Mouse (Mus musculus): Measurements from ENCODE around the gene Banf2. TPM values are rescaled to one million over a fixed set of nuclear protein-coding genes. Genes with fewer than 3 reads are reported as not detected.

Gene Banf2
- total and polyA plus RNA-seq, 2 experiments, result not detected

DNA sequence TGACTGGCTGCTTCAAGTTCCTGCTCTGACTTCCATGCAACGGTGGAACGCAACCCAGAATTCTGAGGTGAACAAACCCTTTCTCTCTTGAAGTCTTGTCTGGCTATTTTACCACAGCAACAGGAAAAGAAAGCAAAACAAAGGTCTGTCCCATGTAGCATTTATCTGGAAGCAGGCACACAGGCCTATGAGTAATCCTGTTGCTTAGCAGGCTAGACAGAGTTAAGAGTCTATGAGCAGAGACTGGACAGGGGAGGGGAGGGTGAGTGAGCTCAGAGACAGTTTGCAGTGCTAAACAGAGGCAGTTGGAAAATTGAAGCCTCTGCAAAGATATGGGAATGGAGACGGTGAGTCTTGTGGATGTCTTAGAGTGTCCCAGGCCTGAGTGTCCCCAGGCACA is 75.5 kb downstream of the Banf2 start:
- H3K27ac ChIP-seq (replicated peaks; ENCODE audit: insufficient read depth, low read depth, low read length), result no peak overlapping the region
- no peak overlapping the region for H3K4me3 ChIP-seq (ENCODE audit: insufficient read depth, low read depth, low read length)
- H3K79me2 ChIP-seq (ENCODE audit: control insufficient read depth, insufficient read depth, low read length), result no peaks in the 10 kb centered on the region
- DNase-seq (ENCODE audit: extremely low read depth, low read depth, low spot score), result no peak
- 91% methylated on average over 3 of the region's 3 CpGs for WGBS
- no peaks in the 10 kb centered on the region for H3K36me3 ChIP-seq (ENCODE audit: control insufficient read depth, insufficient read depth, low read length)
- no peak overlapping the region for H3K9ac ChIP-seq (ENCODE audit: low read depth, low read length)
- TF ChIP-seq POLR2A (IDR thresholded peaks at IDR 0.05; ENCODE audit: extremely low read depth, insufficient read depth, low read length) (no peak), CTCF (IDR thresholded peaks at IDR 0.05; ENCODE audit: low read depth, low read length) (no peak)
- no peaks in the 10 kb centered on the region for H3K4me1 ChIP-seq (ENCODE audit: control insufficient read depth, insufficient read depth, low read length)
- H3K27me3 ChIP-seq (ENCODE audit: control insufficient read depth, insufficient read depth, low read length), result no peaks in the 10 kb centered on the region

DNA sequence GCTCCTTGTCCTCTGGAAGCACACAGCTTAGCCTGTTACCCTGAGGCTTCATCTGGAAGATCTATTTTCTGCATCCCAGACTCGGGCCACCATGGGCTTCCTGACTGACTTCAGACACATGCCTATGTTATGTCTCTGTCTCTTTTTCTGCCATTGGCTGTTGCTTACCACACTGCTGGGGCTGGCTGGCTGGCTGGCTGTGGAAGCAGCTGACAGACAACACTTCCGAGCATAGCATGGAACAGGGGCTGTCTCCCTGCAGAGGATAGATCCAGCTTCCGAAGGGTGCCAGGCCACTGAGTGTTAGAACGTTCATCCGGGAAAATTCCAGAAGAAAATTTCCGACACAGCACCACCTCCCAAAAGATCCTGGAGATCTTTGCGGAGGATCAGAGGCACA is 79.1 kb downstream of the Banf2 start:
- Histone ChIP-seq H3K79me2 (ENCODE audit: control insufficient read depth, insufficient read depth, low read length) (no peaks in the 10 kb centered on the region), H3K4me1 (ENCODE audit: control insufficient read depth, insufficient read depth, low read length) (no peaks in the 10 kb centered on the region), H3K4me3 (ENCODE audit: insufficient read depth, low read depth, low read length) (no peak overlapping the region), H3K9ac (ENCODE audit: low read depth, low read length) (no peak overlapping the region), H3K36me3 (ENCODE audit: control insufficient read depth, insufficient read depth, low read length) (no peaks in the 10 kb centered on the region), H3K27ac (replicated peaks; ENCODE audit: insufficient read depth, low read depth, low read length) (no peak overlapping the region), H3K27me3 (ENCODE audit: control insufficient read depth, insufficient read depth, low read length) (no peaks in the 10 kb centered on the region)
- no peak for TF ChIP-seq CTCF (IDR thresholded peaks at IDR 0.05; ENCODE audit: low read depth, low read length)
- TF ChIP-seq POLR2A (IDR thresholded peaks at IDR 0.05; ENCODE audit: extremely low read depth, insufficient read depth, low read length), result no peak
- 86% methylated on average over 7 of the region's 7 CpGs for whole genome bisulfite sequencing
- no peak for DNase-seq (ENCODE audit: extremely low read depth, low read depth, low spot score)

DNA sequence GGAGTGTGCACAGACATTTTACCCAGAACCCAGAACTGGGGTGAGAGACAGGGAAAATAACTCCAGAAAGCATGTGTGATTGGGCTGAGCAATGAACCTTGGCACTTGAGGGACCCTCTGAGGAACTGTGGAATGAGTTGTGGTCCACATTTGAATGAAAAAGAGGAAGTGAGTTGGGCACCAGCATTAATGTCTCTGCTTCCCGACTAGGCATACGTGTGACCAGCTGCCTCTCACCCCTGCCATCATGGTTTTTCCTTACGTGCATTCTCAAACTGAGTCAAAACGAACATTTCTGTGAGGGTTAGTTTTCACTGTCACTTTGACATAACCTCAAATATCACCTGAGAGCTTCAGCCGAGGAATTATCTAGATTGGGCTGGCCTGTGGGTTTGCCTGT is 79.8 kb downstream of the Banf2 start:
- Histone ChIP-seq H3K9ac (ENCODE audit: low read depth, low read length) (no peak overlapping the region), H3K4me3 (ENCODE audit: insufficient read depth, low read depth, low read length) (no peak overlapping the region), H3K27me3 (ENCODE audit: control insufficient read depth, insufficient read depth, low read length) (no peaks in the 10 kb centered on the region), H3K36me3 (ENCODE audit: control insufficient read depth, insufficient read depth, low read length) (no peaks in the 10 kb centered on the region), H3K79me2 (ENCODE audit: control insufficient read depth, insufficient read depth, low read length) (no peaks in the 10 kb centered on the region), H3K4me1 (ENCODE audit: control insufficient read depth, insufficient read depth, low read length) (no peaks in the 10 kb centered on the region), H3K27ac (replicated peaks; ENCODE audit: insufficient read depth, low read depth, low read length) (no peak overlapping the region)
- TF ChIP-seq POLR2A (IDR thresholded peaks at IDR 0.05; ENCODE audit: extremely low read depth, insufficient read depth, low read length), result no peak
- TF ChIP-seq CTCF (IDR thresholded peaks at IDR 0.05; ENCODE audit: low read depth, low read length), result no peak
- 85% methylated on average over 5 of the region's 5 CpGs for WGBS
- no peak for DNase-seq (ENCODE audit: extremely low read depth, low read depth, low spot score)

DNA sequence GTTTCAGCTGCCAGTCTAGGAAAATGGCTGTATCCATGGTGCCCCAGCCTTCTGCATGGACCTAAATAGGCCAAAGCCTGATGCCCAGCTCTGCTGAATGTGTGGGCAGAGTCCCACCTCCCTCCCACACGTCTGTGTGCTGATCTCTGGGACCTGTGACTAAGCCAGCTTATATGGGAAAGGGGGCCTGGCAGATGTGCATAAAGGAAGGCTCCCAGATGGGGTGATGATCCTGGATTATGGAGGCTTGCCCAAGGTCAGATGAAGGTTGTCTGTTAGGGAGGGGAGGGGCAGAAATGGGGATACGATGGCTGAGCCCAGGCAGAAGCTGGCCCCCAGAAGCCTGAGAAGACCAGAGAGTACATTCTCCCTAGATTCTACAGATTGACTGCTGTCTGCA is 85.2 kb downstream of the Banf2 start:
- no peak for TF ChIP-seq CTCF (IDR thresholded peaks at IDR 0.05; ENCODE audit: low read depth, low read length)
- no peaks in the 10 kb centered on the region for H3K27me3 ChIP-seq (ENCODE audit: control insufficient read depth, insufficient read depth, low read length)
- DNase-seq (ENCODE audit: extremely low read depth, low read depth, low spot score), result no peak
- H3K27ac ChIP-seq (replicated peaks; ENCODE audit: insufficient read depth, low read depth, low read length), result no peak overlapping the region
- H3K79me2 ChIP-seq (ENCODE audit: control insufficient read depth, insufficient read depth, low read length), result no peaks in the 10 kb centered on the region
- H3K36me3 ChIP-seq (ENCODE audit: control insufficient read depth, insufficient read depth, low read length), result no peaks in the 10 kb centered on the region
- no peak overlapping the region for H3K4me3 ChIP-seq (ENCODE audit: insufficient read depth, low read depth, low read length)
- 83% methylated on average over 2 of the region's 2 CpGs for WGBS
- peaks cover 4% of the 10 kb centered on the region for H3K4me1 ChIP-seq (ENCODE audit: control insufficient read depth, insufficient read depth, low read length)
- no peak overlapping the region for H3K9ac ChIP-seq (ENCODE audit: low read depth, low read length)

DNA sequence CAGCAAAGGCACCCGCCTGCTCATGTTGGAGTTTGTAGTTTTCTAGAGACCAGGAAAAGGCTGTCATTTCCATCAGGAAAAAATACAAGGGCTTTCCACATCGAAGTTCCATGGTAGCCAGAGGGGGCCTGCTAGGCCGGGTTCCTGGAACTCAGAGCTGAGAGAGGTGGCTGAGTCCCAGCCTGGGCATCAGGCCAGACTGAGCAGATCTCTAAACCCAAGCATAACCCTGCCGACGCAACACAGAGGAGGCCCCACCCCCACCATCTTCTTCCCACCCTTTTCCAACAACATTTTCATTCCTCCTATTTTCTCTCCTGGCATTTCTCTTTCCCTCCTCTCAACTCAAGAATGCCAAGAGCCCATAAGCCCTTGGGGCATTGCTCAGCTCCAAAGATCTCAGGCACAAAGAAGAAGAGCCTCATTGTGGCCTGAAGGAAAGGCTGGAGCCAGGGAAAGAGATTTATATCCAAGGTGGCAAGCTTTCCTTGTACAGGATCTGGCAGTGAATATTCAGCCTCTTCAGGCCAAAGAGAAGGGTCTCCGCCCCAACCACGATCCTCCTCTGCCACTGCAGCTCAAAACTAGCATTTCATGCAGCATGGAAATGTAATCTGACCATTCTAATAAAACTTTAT is 87.4 kb downstream of the Banf2 start:
- Histone ChIP-seq H3K27ac (replicated peaks; ENCODE audit: insufficient read depth, low read depth, low read length) (no peak overlapping the region), H3K4me3 (ENCODE audit: insufficient read depth, low read depth, low read length) (no peak overlapping the region), H3K4me1 (ENCODE audit: control insufficient read depth, insufficient read depth, low read length) (peaks cover 4% of the 10 kb centered on the region), H3K9ac (ENCODE audit: low read depth, low read length) (no peak overlapping the region), H3K36me3 (ENCODE audit: control insufficient read depth, insufficient read depth, low read length) (no peaks in the 10 kb centered on the region), H3K27me3 (ENCODE audit: control insufficient read depth, insufficient read depth, low read length) (no peaks in the 10 kb centered on the region), H3K79me2 (ENCODE audit: control insufficient read depth, insufficient read depth, low read length) (no peaks in the 10 kb centered on the region)
- TF ChIP-seq POLR2A (IDR thresholded peaks at IDR 0.05; ENCODE audit: extremely low read depth, insufficient read depth, low read length), result no peak
- TF ChIP-seq CTCF (IDR thresholded peaks at IDR 0.05; ENCODE audit: low read depth, low read length), result no peak
- 50% methylated on average over 7 of the region's 7 CpGs for WGBS
- DNase-seq (ENCODE audit: extremely low read depth, low read depth, low spot score), result peak; percentile 33

DNA sequence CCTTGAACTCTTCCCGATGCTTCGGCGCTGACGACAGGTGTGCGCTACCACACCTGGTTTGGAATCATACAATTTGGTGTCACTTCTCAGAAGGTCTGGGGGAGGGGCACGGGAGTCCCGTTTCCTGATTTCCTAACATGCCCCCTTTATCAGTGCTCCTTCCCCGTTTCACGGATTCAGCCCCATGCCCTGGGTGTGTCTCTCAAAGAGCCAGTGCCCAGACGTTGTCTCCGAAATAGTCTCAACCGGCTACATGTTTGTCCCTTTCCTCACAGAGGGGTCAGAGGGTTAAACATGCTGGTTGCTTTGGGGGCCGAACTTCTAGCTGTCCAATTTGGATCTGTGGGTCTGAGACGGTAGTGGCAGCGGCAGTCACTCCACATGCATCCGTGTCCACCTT is 89.2 kb downstream of the Banf2 start:
- Histone ChIP-seq H3K27ac (replicated peaks; ENCODE audit: insufficient read depth, low read depth, low read length) (no peak overlapping the region), H3K27me3 (ENCODE audit: control insufficient read depth, insufficient read depth, low read length) (no peaks in the 10 kb centered on the region), H3K4me3 (ENCODE audit: insufficient read depth, low read depth, low read length) (no peak overlapping the region), H3K36me3 (ENCODE audit: control insufficient read depth, insufficient read depth, low read length) (no peaks in the 10 kb centered on the region), H3K4me1 (ENCODE audit: control insufficient read depth, insufficient read depth, low read length) (peaks cover 4% of the 10 kb centered on the region), H3K9ac (ENCODE audit: low read depth, low read length) (no peak overlapping the region), H3K79me2 (ENCODE audit: control insufficient read depth, insufficient read depth, low read length) (no peaks in the 10 kb centered on the region)
- TF ChIP-seq CTCF (IDR thresholded peaks at IDR 0.05; ENCODE audit: low read depth, low read length), result no peak
- DNase-seq (ENCODE audit: extremely low read depth, low read depth, low spot score), result no peak
- WGBS, result 94% methylated on average over 16 of the region's 16 CpGs

Other genes with a start within 250 kb of the Banf2 start
- gene Bfsp1, start 169.9 kb upstream of the Banf2 start, total RNA-seq (2014; rRNA removed), result 0.07 and 0.09 TPM in 2 replicates
- 0.04 and 0.05 TPM in 2 replicates for gene Bfsp1, start 169.9 kb upstream of the Banf2 start, polyA plus RNA-seq (2012; rRNA removed)
- 191 and 252 TPM in 2 replicates for gene Dstn, start 117.7 kb upstream of the Banf2 start, total RNA-seq (2014; rRNA removed)
- 25.0 and 27.5 TPM in 2 replicates for gene Dstn, start 117.7 kb upstream of the Banf2 start, polyA plus RNA-seq (2012; rRNA removed)
- gene Rrbp1, start 21.8 kb upstream of the Banf2 start, total RNA-seq (2014; rRNA removed), result 141 and 147 TPM in 2 replicates
- 67.4 and 109 TPM in 2 replicates for gene Rrbp1, start 21.8 kb upstream of the Banf2 start, polyA plus RNA-seq (2012; rRNA removed)
- gene Mgme1, start 237.6 kb downstream of the Banf2 start, total RNA-seq (2014; rRNA removed), result 6.8 and 7.2 TPM in 2 replicates
- gene Mgme1, start 237.6 kb downstream of the Banf2 start, polyA plus RNA-seq (2012; rRNA removed), result 3.0 and 3.5 TPM in 2 replicates
- gene Snx5, start 237.8 kb downstream of the Banf2 start, total RNA-seq (2014; rRNA removed), result 60.3 and 62.4 TPM in 2 replicates
- 17.2 and 21.8 TPM in 2 replicates for gene Snx5, start 237.8 kb downstream of the Banf2 start, polyA plus RNA-seq (2012; rRNA removed)